Mouse (Mus musculus) adrenal gland, postnatal 10 days (tissue): ENCODE measurements around the gene Olfr338. TPM values are rescaled to one million over a fixed set of nuclear protein-coding genes. Genes with fewer than 3 reads are reported as not detected.
"Not testable (repeated sequence)": the region's sequence is repeated elsewhere in the genome, so short reads cannot be mapped to it uniquely, and the experiment has no call there.

Experiments used
- DNase-seq: peaks from one replicate; pipeline ENCODE4 v3.0.0; 2021; ENCODE audit warnings: mixed read lengths
- long read RNA-seq, 2 experiments: library from polyadenylated mRNA; stranded (forward); transcript quantifications; one replicate each; pipeline ENCODE4 v2.0.0; 2021
- total RNA-seq, 2 experiments: library from RNA; stranded (reverse); gene quantifications; 2 replicates each; pipeline ENCODE4 v1.2.3; 2021

Olfr338 gene
- total RNA-seq, result under 1 TPM in 1 of 2 experiments, not detected in 1; 0.06 TPM
- long read RNA-seq, experiment 1, result 0 reads
- long read RNA-seq, experiment 2, result 0 reads

- no peak for DNase-seq
These were observed at the start of gene Olfr338 for GRCm38 (mm10) chr2:36373219-36373618. Gene Olfr338 (plus strand): TSS chr2:36373519.

- DNase-seq, result not testable (repeated sequence)
These were observed 41.9 kb downstream of the Olfr338 start for GRCm38 (mm10) chr2:36415174-36415573.

- DNase-seq, result not testable (repeated sequence)
These were observed 42.3 kb downstream of the Olfr338 start for GRCm38 (mm10) chr2:36415591-36415990.

DNA sequence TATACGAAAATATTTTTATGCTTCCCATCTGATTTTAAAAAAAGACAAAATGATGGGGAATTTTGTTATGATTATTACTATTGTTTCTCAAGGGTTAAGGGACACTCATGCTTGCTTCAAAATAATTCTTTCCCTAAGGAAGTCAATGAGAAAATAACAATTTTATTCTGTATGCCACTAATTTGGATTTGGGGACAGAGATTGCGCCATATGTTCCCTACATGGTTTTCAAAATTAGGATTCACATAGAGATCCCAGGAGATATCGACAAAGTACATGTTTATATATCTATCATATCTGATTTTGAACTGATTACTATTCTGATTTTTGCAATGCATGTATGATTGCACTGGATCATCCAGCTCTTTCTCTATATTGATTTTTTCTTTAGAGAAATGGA, 45.3 kb downstream of the Olfr338 start, which contains the start of gene Olfr339:
TSS of gene Olfr339 (plus strand) at position 301 of the 400 bp plus-strand sequence.
- DNase-seq, result no peak

Other genes with a start within 250 kb of the Olfr338 start
- gene Mrrf, start 237.1 kb upstream of the Olfr338 start, total RNA-seq, result 10 to 100 TPM; 21.4 to 25.7 TPM
- 10 to 100 TPM; 27.1 to 27.6 TPM for gene Rbm18, start 236.7 kb upstream of the Olfr338 start, total RNA-seq
- 10 to 100 TPM; 12.1 to 13.0 TPM for gene Ptgs1, start 143.1 kb upstream of the Olfr338 start, total RNA-seq
- not detected for gene Olfr339, start 45.4 kb downstream of the Olfr338 start, total RNA-seq
- not detected for gene Olfr340, start 79.1 kb downstream of the Olfr338 start, total RNA-seq
- not detected for gene Olfr341, start 108.9 kb downstream of the Olfr338 start, total RNA-seq
- not detected for gene Olfr342, start 151.5 kb downstream of the Olfr338 start, total RNA-seq
- gene Olfr344, start 193.1 kb downstream of the Olfr338 start, total RNA-seq, result under 1 TPM in 1 of 2 experiments, not detected in 1; 0.03 TPM